Mouse (Mus musculus) macrophage (primary cell): ENCODE results near the gene Aipl1. TPM values are rescaled to one million over a fixed set of nuclear protein-coding genes. Genes with fewer than 3 reads are reported as not detected.
"Not testable (repeated sequence)": the region's sequence is repeated elsewhere in the genome, so short reads cannot be mapped to it uniquely, and the experiment has no call there.

ENCODE experiments used
- H3K27ac ChIP-seq: fragments of 350-480 bp; formaldehyde crosslinking; 2 replicates; pipeline ENCODE4 v1.9.0; 2021
- H3K36me3 ChIP-seq: fragments of 350-480 bp; formaldehyde crosslinking; 2 replicates; pipeline ENCODE4 v1.9.0; 2021; ENCODE audit errors: inconsistent target
- H3K4me3 ChIP-seq: fragments of 350-480 bp; formaldehyde crosslinking; 2 replicates; pipeline ENCODE4 v1.9.0; 2021; ENCODE audit errors: inconsistent target
- H3K79me2 ChIP-seq: fragments of 350-480 bp; formaldehyde crosslinking; 2 replicates; pipeline ENCODE4 v1.9.0; 2021; ENCODE audit errors: inconsistent target
- WGBS: methylation state at CpG from one replicate; pipeline ENCODE4 v1.1.7; 2026; ENCODE audit warnings: inconsistent platforms; ENCODE audit not compliant: missing documents; 5-methylcytosine and 5-hydroxymethylcytosine counted together
- polyA plus RNA-seq: library from polyadenylated mRNA; stranded (reverse); fragments of 250-400 nt; gene quantifications from 3 replicates; pipeline ENCODE4 v1.2.4, GENCODE M21; 2018; ENCODE audit warnings: inconsistent platforms

The Aipl1 gene
- polyA plus RNA-seq, 1 experiment from 2014 or later, result 0.14 TPM

- Histone ChIP-seq H3K4me3 (no peak overlapping the region), H3K27ac (no peak overlapping the region), H3K36me3 (no peaks in the 10 kb centered on the region), H3K79me2 (no peaks in the 10 kb centered on the region)
- WGBS, result 85% methylated on average over 13 of the region's 13 CpGs
These were observed 20.6 kb downstream of the Aipl1 start for GRCm38 (mm10) chr11:72016518-72017252.

DNA sequence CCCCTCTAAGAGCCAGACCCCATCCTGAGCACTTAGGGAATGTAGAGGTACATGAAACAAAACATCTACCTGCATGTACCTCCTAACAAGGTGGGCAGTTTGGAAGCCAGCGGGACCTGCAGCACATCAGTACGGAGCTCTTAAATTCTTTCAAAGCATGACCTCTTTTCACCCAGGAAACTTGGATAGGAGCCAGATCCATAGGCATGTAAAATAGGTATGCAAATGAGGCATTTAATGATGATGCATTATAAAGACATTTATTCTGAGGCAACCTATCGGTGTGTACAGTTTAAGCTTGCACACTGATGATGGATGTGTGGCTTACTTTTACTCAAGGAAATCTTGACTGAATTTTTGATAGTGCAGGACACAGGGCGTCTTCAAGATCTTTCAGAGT is 22.6 kb downstream of the Aipl1 start:
- Histone ChIP-seq H3K79me2 (no peaks in the 10 kb centered on the region), H3K4me3 (no peak overlapping the region), H3K27ac (no peak overlapping the region), H3K36me3 (no peaks in the 10 kb centered on the region)
- 97% methylated on average over 4 of the region's 4 CpGs for WGBS

DNA sequence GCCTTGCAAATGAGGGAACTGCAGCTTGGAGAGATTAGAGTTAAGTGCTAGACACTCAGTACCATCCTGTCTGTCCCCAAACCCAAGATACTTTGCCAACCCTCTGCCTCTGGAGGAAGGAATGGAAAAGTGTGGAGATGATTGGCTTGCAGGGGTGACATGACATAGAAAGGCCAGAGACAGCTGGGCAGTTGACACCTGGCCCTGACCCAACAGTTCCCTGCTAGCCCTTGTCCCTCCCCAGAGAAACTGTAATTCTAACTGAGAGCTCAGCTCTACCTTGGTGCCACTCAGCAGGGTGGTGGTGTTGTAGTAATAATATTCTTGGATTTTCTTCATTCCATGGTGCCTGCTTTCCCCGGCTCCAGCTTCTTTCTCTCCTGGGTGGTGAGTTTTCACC is 25.4 kb downstream of the Aipl1 start:
- WGBS, result 100% methylated on average over 1 of the region's 1 CpGs
- Histone ChIP-seq H3K36me3 (no peaks in the 10 kb centered on the region), H3K79me2 (no peaks in the 10 kb centered on the region), H3K27ac (no peak overlapping the region), H3K4me3 (no peak overlapping the region)

DNA sequence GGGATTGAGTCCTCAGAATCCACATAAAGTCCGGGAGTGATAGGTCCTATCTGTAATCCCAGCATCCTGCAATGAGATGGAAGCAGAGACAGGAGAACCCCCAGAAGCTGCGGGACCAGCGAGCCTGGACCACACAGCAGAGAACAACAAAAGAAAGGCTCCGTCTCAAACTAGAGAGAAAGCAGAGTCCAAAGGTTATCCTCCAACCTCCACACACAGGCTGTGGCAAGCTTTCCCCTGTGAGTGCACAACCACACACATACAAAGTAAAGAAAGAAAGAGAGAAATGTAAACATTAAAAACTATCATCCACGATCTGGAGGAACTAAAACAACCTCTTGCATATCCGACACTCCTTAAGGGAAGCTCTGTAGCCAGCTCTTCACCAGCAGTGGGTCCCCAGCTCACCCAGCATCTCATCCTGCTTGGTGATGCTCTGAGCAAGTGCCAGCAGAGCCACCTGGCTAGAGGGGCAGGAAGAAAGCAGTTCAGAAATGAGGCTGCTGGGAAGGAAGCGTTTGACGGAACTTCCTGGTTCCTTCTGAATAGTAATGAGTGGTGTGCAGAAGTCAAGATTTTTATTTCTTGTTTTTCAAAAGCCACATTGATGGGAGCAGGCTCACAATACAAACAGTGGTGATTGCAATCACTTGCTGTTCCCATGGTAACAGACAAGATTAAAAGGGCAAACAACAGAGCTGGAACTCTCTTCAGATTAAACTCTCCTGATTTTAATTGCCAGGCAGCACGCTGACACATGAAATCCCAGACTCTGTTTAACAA is 26.2 kb downstream of the Aipl1 start:
- H3K27ac ChIP-seq, result no peak overlapping the region
- 60% methylated on average over 9 of the region's 9 CpGs for WGBS
- no peaks in the 10 kb centered on the region for H3K79me2 ChIP-seq
- H3K4me3 ChIP-seq, result no peak overlapping the region
- H3K36me3 ChIP-seq, result no peaks in the 10 kb centered on the region

DNA sequence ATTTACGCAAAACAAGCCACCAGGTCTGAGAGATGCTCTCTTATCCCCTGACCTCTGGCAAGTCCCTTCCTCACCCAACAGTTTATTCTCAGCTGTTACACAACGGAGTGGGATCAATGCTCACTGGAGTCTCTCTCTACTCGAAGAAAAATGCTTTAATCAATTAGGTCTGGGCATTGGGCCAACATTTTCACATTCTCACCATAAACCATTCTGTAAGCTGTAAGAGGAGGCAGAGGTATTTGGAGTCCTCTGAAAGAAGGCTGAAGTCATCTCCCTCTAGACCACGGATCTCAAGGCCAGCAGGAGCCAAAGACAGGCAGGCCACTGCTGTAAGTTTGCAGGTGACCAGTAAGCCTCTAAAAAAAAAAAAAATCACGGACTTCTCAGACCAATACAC is 26.9 kb downstream of the Aipl1 start:
- H3K27ac ChIP-seq, result no peak overlapping the region
- no peaks in the 10 kb centered on the region for H3K36me3 ChIP-seq
- no peaks in the 10 kb centered on the region for H3K79me2 ChIP-seq
- 77% methylated on average over 5 of the region's 5 CpGs for WGBS
- no peak overlapping the region for H3K4me3 ChIP-seq

- 64% methylated on average over 6 of the region's 6 CpGs for WGBS
- H3K36me3 ChIP-seq, result no peaks in the 10 kb centered on the region
- no peak overlapping the region for H3K4me3 ChIP-seq
- no peak overlapping the region for H3K27ac ChIP-seq
- no peaks in the 10 kb centered on the region for H3K79me2 ChIP-seq
These were observed 31.8 kb downstream of the Aipl1 start for GRCm38 (mm10) chr11:72005547-72005946.

DNA sequence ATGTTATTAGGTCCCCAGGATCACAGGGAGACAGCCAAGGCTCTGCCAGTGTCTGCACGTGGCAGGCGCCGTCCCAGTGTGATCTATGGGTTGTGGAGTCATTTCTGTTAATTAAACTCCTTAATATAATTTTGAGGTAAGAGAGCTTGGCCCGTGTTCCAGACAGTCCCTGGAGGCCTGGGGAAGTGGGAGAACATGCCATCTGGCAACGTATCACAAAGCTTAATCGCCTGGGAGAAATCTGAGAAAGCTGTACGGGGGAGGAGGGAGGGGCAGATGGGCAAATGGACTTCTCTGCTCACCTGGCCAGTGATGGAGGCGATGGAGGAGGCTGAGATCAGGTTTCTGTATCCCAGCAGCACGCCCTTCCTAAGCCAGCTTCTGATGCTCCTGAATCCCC is 34.1 kb downstream of the Aipl1 start:
- Histone ChIP-seq H3K4me3 (no peak overlapping the region), H3K36me3 (no peaks in the 10 kb centered on the region), H3K79me2 (no peaks in the 10 kb centered on the region), H3K27ac (no peak overlapping the region)
- 91% methylated on average over 6 of the region's 9 CpGs for WGBS

- 57% methylated on average over 13 of the region's 13 CpGs for WGBS
- Histone ChIP-seq H3K27ac (no peak overlapping the region), H3K79me2 (no peaks in the 10 kb centered on the region), H3K4me3 (no peak overlapping the region), H3K36me3 (no peaks in the 10 kb centered on the region)
These were observed 35.0 kb downstream of the Aipl1 start for GRCm38 (mm10) chr11:72002138-72002853.

DNA sequence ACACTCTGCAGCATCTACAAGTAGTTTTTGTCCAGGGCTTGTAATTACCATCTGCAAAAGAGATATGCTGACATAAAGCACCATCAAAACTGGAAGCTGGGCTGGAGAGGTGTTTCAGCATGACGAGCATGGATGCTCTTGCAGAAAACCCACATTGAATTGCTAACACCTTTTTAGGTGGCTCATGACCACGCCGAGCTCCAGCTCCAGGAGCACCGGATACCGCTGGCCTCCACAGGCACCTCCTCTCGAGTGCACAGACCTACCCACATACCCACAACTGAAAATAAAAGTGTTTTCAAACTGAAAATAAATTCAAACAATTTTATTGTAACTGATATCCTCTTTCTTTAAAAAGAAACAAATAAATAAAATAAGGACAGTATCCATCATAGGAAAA is 37.1 kb downstream of the Aipl1 start:
- WGBS, result 73% methylated on average over 5 of the region's 6 CpGs
- no peaks in the 10 kb centered on the region for H3K36me3 ChIP-seq
- H3K4me3 ChIP-seq, result no peak overlapping the region
- H3K27ac ChIP-seq, result no peak overlapping the region
- H3K79me2 ChIP-seq, result no peaks in the 10 kb centered on the region

DNA sequence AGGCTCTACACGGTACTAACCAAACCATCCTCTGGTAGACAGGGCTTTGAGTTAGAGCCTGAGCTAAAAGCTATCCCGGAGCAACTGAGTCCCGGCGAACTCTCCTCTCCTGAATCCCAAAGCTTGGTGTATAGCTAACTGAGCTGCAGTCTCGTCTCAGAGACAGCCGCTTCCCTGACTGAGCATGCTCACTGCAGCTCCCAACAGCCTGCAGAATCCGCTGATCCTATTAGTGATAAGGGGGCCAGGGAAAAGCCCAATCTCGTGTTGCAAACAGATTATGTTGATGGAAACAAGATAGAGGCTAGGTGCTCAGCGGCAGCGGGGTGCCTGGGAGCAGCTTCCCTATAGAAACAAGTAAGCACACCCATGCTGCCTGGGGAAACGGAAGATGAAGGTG is 40.5 kb downstream of the Aipl1 start:
- WGBS, result 69% methylated on average over 11 of the region's 11 CpGs
- no peaks in the 10 kb centered on the region for H3K36me3 ChIP-seq
- no peaks in the 10 kb centered on the region for H3K79me2 ChIP-seq
- no peak overlapping the region for H3K4me3 ChIP-seq
- no peak overlapping the region for H3K27ac ChIP-seq

DNA sequence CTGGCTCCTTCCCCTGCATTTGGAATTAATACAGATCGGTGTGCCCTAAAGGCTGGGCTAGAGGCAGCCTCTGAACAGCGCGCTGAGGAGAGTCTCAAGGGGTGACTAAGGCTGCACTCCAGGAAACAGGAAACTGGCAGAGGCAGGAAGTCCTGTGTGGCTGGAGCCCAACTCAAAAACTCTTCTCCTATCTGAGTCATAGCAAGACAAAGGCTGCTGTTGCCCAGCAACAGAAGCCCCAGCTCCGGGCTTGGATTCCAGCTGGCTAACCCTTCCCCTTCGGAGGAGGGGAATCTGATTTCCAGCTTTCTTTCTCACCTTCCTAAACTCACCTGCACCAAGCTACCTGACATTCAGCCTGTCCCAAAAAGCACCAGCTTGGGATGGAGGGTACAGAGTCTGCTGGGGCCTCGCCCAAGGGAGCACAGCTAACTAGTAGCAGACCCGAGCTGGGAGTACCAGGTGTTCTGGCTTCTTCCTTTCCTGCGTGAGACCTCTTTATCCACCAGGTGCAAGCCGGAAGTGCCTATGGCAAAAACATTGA is 41.3 kb downstream of the Aipl1 start:
- H3K4me3 ChIP-seq, result peak overlapping the region; percentile 12; the same call in 1 of the 2 replicates
- no peaks in the 10 kb centered on the region for H3K79me2 ChIP-seq
- WGBS, result 6% methylated on average over 9 of the region's 9 CpGs
- H3K27ac ChIP-seq, result peak overlapping the region; percentile 48
- no peaks in the 10 kb centered on the region for H3K36me3 ChIP-seq

- H3K79me2 ChIP-seq, result no peaks in the 10 kb centered on the region
- no peak overlapping the region for H3K4me3 ChIP-seq
- H3K36me3 ChIP-seq, result no peaks in the 10 kb centered on the region
- no peak overlapping the region for H3K27ac ChIP-seq
- WGBS, result 90% methylated on average over 12 of the region's 12 CpGs
These were observed 44.9 kb downstream of the Aipl1 start for GRCm38 (mm10) chr11:71992438-71992837.

GRCm38 (mm10) chr11:71991541-71991940 is 45.8 kb downstream of the Aipl1 start:
- H3K79me2 ChIP-seq, result no peaks in the 10 kb centered on the region
- H3K4me3 ChIP-seq, result no peak overlapping the region
- WGBS, result 9% methylated on average over 5 of the region's 5 CpGs
- H3K36me3 ChIP-seq, result no peaks in the 10 kb centered on the region
- no peak overlapping the region for H3K27ac ChIP-seq

DNA sequence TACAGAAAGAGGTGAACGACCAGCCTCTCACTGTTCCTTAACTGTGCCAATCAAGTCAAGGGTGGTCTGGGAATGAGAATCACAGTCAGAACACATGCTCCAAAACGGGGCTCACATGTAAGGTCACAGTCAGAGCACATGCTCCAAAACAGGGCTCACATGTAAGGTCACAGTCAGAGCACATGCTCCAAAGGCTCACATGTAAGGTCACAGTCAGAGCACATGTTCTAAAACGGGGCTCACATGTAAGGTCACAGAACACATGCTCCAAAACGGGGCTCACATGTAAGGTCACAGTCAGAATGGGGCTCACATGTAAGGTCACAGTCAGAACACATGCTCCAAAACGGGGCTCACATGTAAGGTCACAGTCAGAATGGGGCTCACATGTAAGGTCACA is 47.9 kb downstream of the Aipl1 start:
- H3K36me3 ChIP-seq, H3K4me3 ChIP-seq, H3K79me2 ChIP-seq, H3K27ac ChIP-seq: not testable (repeated sequence)
- 78% methylated on average over 5 of the region's 5 CpGs for WGBS
